Mouse (Mus musculus): ENCODE measurements around the gene Dnajc10.

- TF ChIP-seq CTCF (IDR thresholded peaks at IDR 0.05; ENCODE audit: extremely low read depth, insufficient read length, insufficient replicate concordance, low read depth, low read length) (no peak), POLR2A (IDR thresholded peaks at IDR 0.05; ENCODE audit: low read depth, low read length) (no peak)
These were observed 13.8 kb downstream of the Dnajc10 start for GRCm38 (mm10) chr2:80328961-80329653.

All from small intestine, adult 2 months (tissue).